Mouse (Mus musculus) hindbrain, embryonic 10.5 days (tissue): Measurements from ENCODE around the gene A630095E13Rik. TPM values are rescaled to one million over a fixed set of nuclear protein-coding genes. Genes with fewer than 3 reads are reported as not detected.
"Not testable (repeated sequence)": the region's sequence is repeated elsewhere in the genome, so short reads cannot be mapped to it uniquely, and the experiment has no call there.

Experiments used
- DNase-seq: peaks from one replicate; pipeline ENCODE4 v3.0.0-alpha.2; 2017; ENCODE audit warnings: low spot score
- H3K27ac ChIP-seq: fragments of 300-500 bp; sonication (generic); 2 replicates; pipeline ENCODE4 v1.5.1; 2016; ENCODE audit warnings: mild to moderate bottlenecking, moderate library complexity
- H3K27me3 ChIP-seq: fragments of 300-500 bp; sonication (generic); 2 replicates; pipeline ENCODE4 v1.6.1; 2016; ENCODE audit warnings: mild to moderate bottlenecking; ENCODE audit not compliant: poor library complexity, insufficient read depth, severe bottlenecking
- H3K36me3 ChIP-seq: fragments of 300-500 bp; sonication (generic); 2 replicates; pipeline ENCODE4 v1.6.1; 2016; ENCODE audit warnings: mild to moderate bottlenecking, moderate library complexity
- H3K4me1 ChIP-seq: fragments of 300-500 bp; sonication (generic); replicated peaks from 2 replicates; pipeline ENCODE4 v1.6.1; 2016; ENCODE audit warnings: mild to moderate bottlenecking
- H3K4me3 ChIP-seq: fragments of 300-500 bp; sonication (generic); 2 replicates; pipeline ENCODE4 v1.5.1; 2016; ENCODE audit warnings: mild to moderate bottlenecking, moderate library complexity
- H3K9me3 ChIP-seq: fragments of 300-500 bp; sonication (generic); 2 replicates; pipeline ENCODE4 v1.6.1; 2016; ENCODE audit warnings: mild to moderate bottlenecking, moderate library complexity
- WGBS: fragments of 180-500 bp; shearing (Covaris S2); methylation state at CpG from one replicate; pipeline ENCODE4 v1.1.7; 2016; 5-methylcytosine and 5-hydroxymethylcytosine counted together
- polyA plus RNA-seq: library from polyadenylated mRNA; unstranded; fragments of >200 nt; fragmentation: Nextera tagmentation; extraction: Ambion mirVana; gene quantifications from 2 replicates; pipeline ENCODE4 v1.2.1, GENCODE M21; 2016

A630095E13Rik gene
- not detected in 2 replicates for polyA plus RNA-seq

- not testable (repeated sequence) for H3K27me3 ChIP-seq, H3K4me1 ChIP-seq
- 71% methylated on average over 3 of the region's 3 CpGs for WGBS
Observed at GRCm38 (mm10) chr9:36643276-36643675, at the start of gene A630095E13Rik. Gene A630095E13Rik (minus strand): TSS chr9:36643376.

GRCm38 (mm10) chr9:36692920-36693319 is 49.7 kb upstream of the A630095E13Rik start, which contains the start of gene Acrv1:
Gene Acrv1 (plus strand): TSS chr9:36693220.
- WGBS, result 67% methylated on average over 1 of the region's 1 CpGs
- Histone ChIP-seq H3K4me3 (no peak within 1 kb of the TSS), H3K4me1 (no peaks in the 10 kb centered on the region), H3K9me3 (no peaks in the 10 kb centered on the region), H3K27ac (no peak within 1 kb of the TSS), H3K27me3 (no peaks in the 10 kb centered on the region), H3K36me3 (no peaks in the 10 kb centered on the region)
- no peak for DNase-seq

More at GRCm38 (mm10) chr9:36643276-36643675, at the start of gene A630095E13Rik:
- not testable (repeated sequence) for H3K36me3 ChIP-seq, H3K27ac ChIP-seq, DNase-seq, H3K4me3 ChIP-seq
- peaks cover 29% of the 10 kb centered on the region; the same call in 1 of the 2 replicates for H3K9me3 ChIP-seq

GRCm38 (mm10) chr9:36687329-36687728 is 44.2 kb upstream of the A630095E13Rik start:
- Histone ChIP-seq H3K27me3 (no peaks in the 10 kb centered on the region), H3K36me3 (no peaks in the 10 kb centered on the region), H3K27ac (no peak overlapping the region), H3K4me1 (no peaks in the 10 kb centered on the region), H3K9me3 (no peaks in the 10 kb centered on the region), H3K4me3 (no peak overlapping the region)
- DNase-seq, result no peak

- Histone ChIP-seq H3K27ac (no peak overlapping the region), H3K4me3 (no peak overlapping the region), H3K4me1 (no peaks in the 10 kb centered on the region), H3K36me3 (no peaks in the 10 kb centered on the region), H3K9me3 (no peaks in the 10 kb centered on the region), H3K27me3 (no peaks in the 10 kb centered on the region)
- 86% methylated on average over 2 of the region's 2 CpGs for WGBS
- DNase-seq, result no peak
Observed at GRCm38 (mm10) chr9:36681424-36681823, 38.2 kb upstream of the A630095E13Rik start.

Other genes with a start within 250 kb of the A630095E13Rik start
- not detected in 2 replicates for gene Gm7257, start 211.5 kb downstream of the A630095E13Rik start, polyA plus RNA-seq
- gene Gm9513, start 167.7 kb downstream of the A630095E13Rik start, polyA plus RNA-seq, result not detected in 2 replicates
- gene Gm5615, start 101.4 kb downstream of the A630095E13Rik start, polyA plus RNA-seq, result not detected in 2 replicates
- not detected in 2 replicates for gene Gm17689, start 60.7 kb downstream of the A630095E13Rik start, polyA plus RNA-seq
- gene Acrv1, start 49.8 kb upstream of the A630095E13Rik start, polyA plus RNA-seq, result not detected in 2 replicates
- 33.9 and 50.4 TPM in 2 replicates for gene Chek1, start 83.7 kb upstream of the A630095E13Rik start, polyA plus RNA-seq
- gene Stt3a, start 124.3 kb upstream of the A630095E13Rik start, polyA plus RNA-seq, result 134 and 155 TPM in 2 replicates
- gene Ei24, start 154.0 kb upstream of the A630095E13Rik start, polyA plus RNA-seq, result 95.6 and 96.1 TPM in 2 replicates
- 189 and 312 TPM in 2 replicates for gene Fez1, start 178.5 kb upstream of the A630095E13Rik start, polyA plus RNA-seq